Mouse (Mus musculus) myocyte (in vitro differentiated cells): Measurements from ENCODE around the gene Olfr1089. TPM values are rescaled to one million over a fixed set of nuclear protein-coding genes. Genes with fewer than 3 reads are reported as not detected.

Experiments
- polyA plus RNA-seq: library from polyadenylated mRNA; unstranded; fragments of >200 nt; fragmentation: generic; extraction: Trizol; gene quantifications from one replicate; pipeline ENCODE4 v1.2.1, GENCODE M21; 2012; ENCODE audit warnings: missing spikeins

Gene Olfr1089
- polyA plus RNA-seq, 1 experiment, result not detected

Other genes with a start within 250 kb of the Olfr1089 start
- not detected for gene Olfr228, start 246.3 kb downstream of the Olfr1089 start, polyA plus RNA-seq
- not detected for gene Olfr1076, start 225.2 kb downstream of the Olfr1089 start, polyA plus RNA-seq
- gene Olfr1079, start 191.2 kb downstream of the Olfr1089 start, polyA plus RNA-seq, result not detected
- gene Olfr1080, start 175.5 kb downstream of the Olfr1089 start, polyA plus RNA-seq, result not detected
- gene Olfr1082, start 134.7 kb downstream of the Olfr1089 start, polyA plus RNA-seq, result not detected
- not detected for gene Olfr1084, start 94.0 kb downstream of the Olfr1089 start, polyA plus RNA-seq
- not detected for gene Olfr1085, start 71.7 kb downstream of the Olfr1089 start, polyA plus RNA-seq
- gene Olfr1086, start 53.6 kb downstream of the Olfr1089 start, polyA plus RNA-seq, result not detected
- gene Olfr1087, start 35.3 kb downstream of the Olfr1089 start, polyA plus RNA-seq, result not detected
- gene Olfr1090, start 25.3 kb upstream of the Olfr1089 start, polyA plus RNA-seq, result not detected
- gene Olfr1093, start 48.8 kb upstream of the Olfr1089 start, polyA plus RNA-seq, result not detected
- not detected for gene Olfr141, start 76.3 kb upstream of the Olfr1089 start, polyA plus RNA-seq
- gene Olfr1094, start 91.0 kb upstream of the Olfr1089 start, polyA plus RNA-seq, result not detected
- not detected for gene Olfr1095, start 118.0 kb upstream of the Olfr1089 start, polyA plus RNA-seq
- gene Gm13723, start 141.1 kb upstream of the Olfr1089 start, polyA plus RNA-seq, result not detected
- not detected for gene Olfr1097, start 158.5 kb upstream of the Olfr1089 start, polyA plus RNA-seq
- not detected for gene Olfr1098, start 190.8 kb upstream of the Olfr1089 start, polyA plus RNA-seq
- not detected for gene Olfr1099, start 227.0 kb upstream of the Olfr1089 start, polyA plus RNA-seq
- gene Olfr1100, start 246.3 kb upstream of the Olfr1089 start, polyA plus RNA-seq, result not detected